Mouse (Mus musculus) hematopoietic stem cell, adult 5-6 weeks (primary cell): Measurements from ENCODE around the gene Sestd1. TPM values are rescaled to one million over a fixed set of nuclear protein-coding genes. Genes with fewer than 3 reads are reported as not detected.

Experiments used
- ATAC-seq, 2 experiments: fragments of 125-278 bp in 1 of 2; replicated peaks in 1 of 2; 2 replicates each; pipeline ENCODE4 v1.8.0; 2016 to 2017; ENCODE audit warnings: inconsistent platforms in 2 of 2, mild to moderate bottlenecking in 2 of 2, moderate number of reproducible peaks in 2 of 2, low read depth in 1 of 2, moderate TSS enrichment in 1 of 2; ENCODE audit not compliant: low FRiP score in 2 of 2, poor library complexity in 2 of 2, severe bottlenecking in 2 of 2, insufficient read depth in 1 of 2, low TSS enrichment in 1 of 2
- total RNA-seq: library from RNA; stranded (forward); fragments of 172-1452, 232-1000 nt; gene quantifications from 2 replicates; pipeline ENCODE4 v1.2.3, GENCODE M21; 2017

Gene Sestd1
- total RNA-seq = 27.8 and 29.4 TPM in 2 replicates

- peak; percentile 73 to 75 for ATAC-seq
Observed at GRCm38 (mm10) chr2:77280512-77281409, at the start of gene Sestd1. Sestd1 (minus strand) TSS chr2:77280592.

- no peak for ATAC-seq
Observed at GRCm38 (mm10) chr2:77327246-77327645, 46.9 kb upstream of the Sestd1 start.

GRCm38 (mm10) chr2:77323739-77324138 lies 43.3 kb upstream of the Sestd1 start:
- ATAC-seq = no peak

GRCm38 (mm10) chr2:77323156-77323555 lies 42.8 kb upstream of the Sestd1 start:
- no peak for ATAC-seq

GRCm38 (mm10) chr2:77319196-77319595 lies 38.8 kb upstream of the Sestd1 start:
- no peak for ATAC-seq

- ATAC-seq = no peak
Observed at GRCm38 (mm10) chr2:77316961-77317360, 36.6 kb upstream of the Sestd1 start.

- ATAC-seq = no peak
Observed at GRCm38 (mm10) chr2:77313846-77314245, 33.5 kb upstream of the Sestd1 start.

- no peak for ATAC-seq
Observed at GRCm38 (mm10) chr2:77312616-77313015, 32.2 kb upstream of the Sestd1 start.

GRCm38 (mm10) chr2:77309313-77309712 lies 28.9 kb upstream of the Sestd1 start:
- ATAC-seq = peak; percentile 67 to 75

- ATAC-seq = 0 out of 4 replicates have a peak, but pooled peaks of 1 of the 2 experiments have one; percentile 32
Observed at GRCm38 (mm10) chr2:77304494-77304893, 24.1 kb upstream of the Sestd1 start.

GRCm38 (mm10) chr2:77303716-77304115 lies 23.3 kb upstream of the Sestd1 start:
- ATAC-seq = no peak

- no peak for ATAC-seq
Observed at GRCm38 (mm10) chr2:77302655-77303348, 22.4 kb upstream of the Sestd1 start.

- no peak for ATAC-seq
Observed at GRCm38 (mm10) chr2:77301687-77302389, 21.4 kb upstream of the Sestd1 start.

GRCm38 (mm10) chr2:77289701-77290100 lies 9.3 kb upstream of the Sestd1 start:
- no peak for ATAC-seq

- ATAC-seq = peak in 1 of 2 experiments; percentile 32; a peak in 1 of 4 replicates
Observed at GRCm38 (mm10) chr2:77286755-77287154, 6.4 kb upstream of the Sestd1 start.

GRCm38 (mm10) chr2:77284281-77284899 lies 4.0 kb upstream of the Sestd1 start:
- no peak for ATAC-seq

- ATAC-seq = no peak
Observed at GRCm38 (mm10) chr2:77279861-77280511, 406 bp downstream of the Sestd1 start.
